Mouse (Mus musculus): ENCODE results near the gene Camta1.

The Camta1 gene

DNA sequence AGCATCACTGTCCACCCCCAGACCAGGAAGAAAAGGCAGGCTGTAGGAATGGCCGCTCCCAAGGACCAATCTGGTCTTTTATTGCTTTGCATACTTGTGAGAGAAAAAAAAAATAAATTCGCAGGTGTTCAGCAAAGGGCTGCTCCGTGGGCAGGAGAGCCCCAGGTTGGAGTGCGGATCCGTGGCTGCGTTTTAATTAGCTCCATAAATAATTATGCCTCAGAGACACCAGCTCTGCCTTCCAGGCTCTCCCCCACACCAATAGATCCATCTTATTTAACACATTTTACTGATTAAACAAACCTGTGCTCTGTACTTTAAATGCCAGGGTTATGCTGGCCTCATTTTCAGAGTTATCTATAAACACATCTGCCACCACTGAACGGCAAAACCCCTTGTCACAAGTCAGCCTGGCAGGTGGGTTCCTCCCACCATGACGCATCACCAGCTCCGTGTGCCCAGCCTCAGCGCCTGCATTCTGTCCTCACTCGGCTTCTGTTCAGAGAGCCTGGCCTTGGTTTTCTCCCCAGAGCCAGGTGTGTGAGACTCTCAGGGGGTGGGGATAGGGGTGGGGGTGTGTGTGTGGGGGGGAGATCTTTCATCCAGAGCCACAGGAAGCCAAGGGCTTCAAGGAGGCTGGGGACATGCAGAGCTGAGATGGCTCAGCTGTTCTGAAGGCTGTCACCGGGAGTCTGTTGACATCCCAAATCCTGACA, 475.5 kb downstream of the Camta1 start:
- ATAC-seq (ENCODE audit: low TSS enrichment): peak; percentile 65; the same call in 1 of the 2 replicates

DNA sequence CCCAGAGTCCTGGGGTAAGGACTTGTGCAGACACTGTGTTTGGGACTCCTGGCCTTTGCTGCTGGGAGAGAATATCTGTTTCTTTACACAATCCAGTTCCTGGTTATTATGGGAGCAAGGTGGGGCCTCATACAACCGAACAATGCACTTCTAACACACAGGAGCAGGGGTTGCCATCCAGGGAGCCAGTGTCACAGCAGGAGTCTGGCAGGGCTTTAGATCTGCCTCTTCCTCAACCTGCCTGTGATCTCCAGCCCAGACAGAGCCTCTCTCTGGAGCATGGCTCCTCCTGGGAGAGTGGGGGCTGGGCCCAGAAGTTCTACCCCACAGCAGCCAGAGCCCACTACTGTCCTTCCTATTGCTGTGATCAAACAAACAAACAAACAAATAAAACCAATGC, 483.9 kb downstream of the Camta1 start:
- ATAC-seq (ENCODE audit: low TSS enrichment): no peak

DNA sequence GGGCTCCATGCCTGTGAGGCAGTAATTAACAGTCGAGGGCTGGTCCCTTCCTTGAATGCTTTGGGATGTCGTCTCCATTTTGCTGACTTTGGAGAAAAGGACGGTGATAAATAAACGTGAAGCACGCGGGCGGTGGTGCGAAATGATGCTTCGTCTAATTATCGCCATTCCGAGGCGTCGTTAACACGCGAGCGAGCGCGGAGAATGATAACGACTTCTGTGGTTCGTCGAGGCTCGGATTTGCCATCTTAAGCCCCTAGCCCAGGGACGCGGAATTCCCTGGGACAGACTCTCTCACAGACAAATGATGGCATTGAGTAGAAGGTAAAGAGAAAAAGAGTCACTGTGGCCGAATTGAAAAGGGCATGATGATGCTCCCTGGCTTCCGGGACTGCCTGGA, 485.4 kb downstream of the Camta1 start:
- no peak for ATAC-seq (ENCODE audit: low TSS enrichment)

DNA sequence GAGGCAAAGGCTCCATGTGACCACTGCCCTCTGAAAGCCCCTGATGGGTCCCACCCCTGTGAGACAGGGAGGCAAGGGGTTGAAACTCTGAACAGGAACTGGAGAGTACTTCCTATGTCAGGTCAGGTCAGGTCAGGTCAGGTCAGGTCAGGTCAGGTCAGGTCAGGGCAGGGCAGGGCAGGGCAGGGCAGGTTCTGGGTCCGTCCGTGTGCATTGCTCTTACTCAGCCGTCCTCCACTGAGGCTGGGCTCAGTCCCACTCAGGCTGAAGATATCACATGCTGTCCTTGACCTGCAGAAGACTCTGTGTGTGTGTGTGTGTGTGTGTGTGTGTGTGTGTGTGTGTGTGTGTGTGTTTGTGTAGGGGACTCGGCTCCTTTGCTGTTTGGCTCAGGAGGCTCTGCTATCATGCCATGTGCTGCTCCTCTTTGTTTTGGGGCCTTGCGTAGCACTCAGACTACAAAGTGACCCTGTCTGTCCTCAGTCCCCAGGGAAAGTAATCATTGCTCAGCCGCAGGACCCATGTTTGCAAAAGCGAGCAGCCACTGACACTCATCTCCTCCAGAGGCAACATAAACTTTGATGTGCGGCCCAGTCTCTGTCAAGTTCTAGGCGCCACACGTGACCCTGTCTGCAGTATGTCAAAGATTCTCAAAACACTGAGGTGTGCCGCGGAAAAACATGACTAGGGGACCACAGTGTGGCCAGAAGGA, 488.7 kb downstream of the Camta1 start:
- no peak for ATAC-seq (ENCODE audit: low TSS enrichment)

DNA sequence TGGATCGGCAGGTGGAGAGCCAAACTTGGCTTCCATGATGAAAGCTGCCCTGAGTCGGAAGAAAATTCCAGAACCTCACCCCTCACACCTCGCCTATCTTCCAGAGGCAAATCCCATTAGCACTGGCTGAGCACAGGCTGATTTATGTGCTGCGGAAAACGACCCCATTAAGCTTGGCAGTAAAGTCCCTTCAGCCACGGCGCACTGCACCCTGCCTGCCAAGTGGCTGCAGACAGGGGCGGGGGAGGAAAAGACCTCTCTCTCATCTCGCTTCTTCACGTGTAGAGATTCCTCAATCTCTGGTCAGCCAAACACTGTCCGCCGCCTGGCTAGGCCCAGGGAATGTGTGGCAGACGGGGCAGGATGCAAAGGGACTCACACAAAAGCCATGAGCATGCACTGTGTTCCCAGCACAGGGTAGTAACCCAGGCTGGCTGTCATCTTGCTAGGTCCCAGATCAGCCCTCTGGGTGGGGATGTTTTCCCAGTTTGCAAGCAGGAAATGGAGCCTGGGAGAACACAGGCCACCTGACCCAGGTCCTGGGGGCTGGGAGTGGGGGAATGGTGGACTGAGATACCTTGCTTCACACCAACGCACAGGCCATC, 494.6 kb downstream of the Camta1 start:
- ATAC-seq (ENCODE audit: low TSS enrichment): no peak

DNA sequence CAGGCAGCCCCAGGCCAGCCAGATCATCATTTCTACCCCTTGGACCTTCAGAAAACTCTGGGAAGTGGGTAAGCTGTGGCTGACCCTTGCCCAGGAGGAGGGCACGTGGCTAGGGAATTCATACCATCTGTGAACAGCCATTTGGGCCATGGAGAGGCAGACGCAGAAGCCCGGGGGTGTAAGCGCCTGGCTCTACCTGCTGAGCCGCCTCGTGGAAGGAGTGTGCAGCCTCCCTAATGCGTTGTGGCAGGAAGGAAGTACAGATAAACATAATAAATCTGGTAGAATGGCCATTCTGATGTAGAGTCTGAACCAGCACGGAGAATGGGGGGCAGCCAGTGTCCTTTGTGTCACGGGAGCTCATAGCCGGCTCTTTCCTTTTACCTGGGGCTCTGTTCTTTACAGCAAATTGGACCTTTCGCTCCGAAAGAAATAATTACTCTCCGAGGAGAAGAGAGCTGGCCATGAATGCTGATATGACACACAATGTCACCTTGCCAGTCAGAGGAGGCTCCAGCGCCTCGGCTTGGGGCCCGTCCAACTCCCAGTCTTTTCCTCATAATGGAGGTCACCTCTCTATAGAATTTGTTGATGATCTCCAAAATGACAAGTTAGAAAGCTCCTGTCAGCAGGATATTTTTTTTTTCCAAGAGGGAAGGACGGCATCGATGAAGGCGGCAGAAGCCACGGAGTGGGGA, 500.6 kb downstream of the Camta1 start:
- no peak for ATAC-seq (ENCODE audit: low TSS enrichment)

DNA sequence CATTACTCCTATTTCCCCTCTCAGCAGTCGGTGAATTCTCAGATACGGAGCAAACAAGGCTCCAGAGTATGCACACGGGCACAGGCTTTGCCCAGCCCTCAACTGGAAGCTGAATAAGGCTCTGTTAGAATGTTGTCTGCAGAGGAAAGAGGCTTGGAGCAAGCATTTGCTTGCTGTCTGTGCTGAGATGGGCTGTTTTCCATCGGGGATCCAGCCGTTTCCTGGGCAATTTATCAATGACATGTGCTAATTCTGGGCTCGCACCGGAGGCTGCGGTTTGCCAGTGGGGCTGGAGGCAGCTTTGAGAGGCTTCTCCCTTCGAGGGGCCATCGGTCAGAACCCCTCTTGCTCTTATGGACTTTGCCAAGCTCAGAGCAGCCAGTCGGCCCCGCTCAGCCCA, 506.2 kb downstream of the Camta1 start:
- ATAC-seq (ENCODE audit: low TSS enrichment): no peak

DNA sequence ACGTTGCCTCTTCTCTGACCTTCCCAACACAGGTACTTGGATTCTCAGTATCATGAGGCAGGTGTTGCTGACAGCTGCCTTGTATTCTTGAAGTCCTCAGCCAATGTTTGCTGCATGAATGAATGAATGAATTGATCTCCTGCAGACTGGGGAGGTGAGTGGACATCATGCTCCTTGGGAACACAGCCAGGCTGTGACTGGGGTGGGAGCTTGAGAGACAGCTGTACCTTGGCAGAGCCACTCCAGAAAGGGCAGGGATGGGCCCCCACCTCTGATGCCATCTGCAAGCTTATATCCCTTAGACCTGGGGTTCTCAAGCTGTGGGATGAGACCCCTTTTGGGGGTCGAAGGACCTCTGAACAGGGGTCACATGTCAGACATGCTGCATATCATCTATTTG, 508.9 kb downstream of the Camta1 start:
- ATAC-seq (ENCODE audit: low TSS enrichment): no peak

DNA sequence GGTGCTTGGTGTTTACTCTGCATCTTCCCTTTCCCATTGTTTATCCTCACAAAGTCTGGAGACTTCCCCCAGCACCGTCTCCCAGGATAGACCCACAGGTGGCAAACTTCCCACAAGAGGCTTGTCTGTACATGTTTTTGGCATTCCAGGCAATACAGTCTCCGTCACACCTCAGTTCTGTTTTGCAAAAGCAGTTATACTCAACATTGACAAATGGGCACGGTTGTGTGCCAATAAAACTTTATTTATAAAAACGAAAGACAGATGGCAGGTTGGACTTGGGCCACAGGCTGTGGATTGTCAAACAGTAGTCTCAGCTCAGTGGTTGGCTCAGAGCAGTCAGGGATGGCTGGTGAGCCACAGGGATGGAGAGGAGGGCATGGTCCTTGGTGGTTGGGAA, 509.4 kb downstream of the Camta1 start:
- ATAC-seq (ENCODE audit: low TSS enrichment): no peak

DNA sequence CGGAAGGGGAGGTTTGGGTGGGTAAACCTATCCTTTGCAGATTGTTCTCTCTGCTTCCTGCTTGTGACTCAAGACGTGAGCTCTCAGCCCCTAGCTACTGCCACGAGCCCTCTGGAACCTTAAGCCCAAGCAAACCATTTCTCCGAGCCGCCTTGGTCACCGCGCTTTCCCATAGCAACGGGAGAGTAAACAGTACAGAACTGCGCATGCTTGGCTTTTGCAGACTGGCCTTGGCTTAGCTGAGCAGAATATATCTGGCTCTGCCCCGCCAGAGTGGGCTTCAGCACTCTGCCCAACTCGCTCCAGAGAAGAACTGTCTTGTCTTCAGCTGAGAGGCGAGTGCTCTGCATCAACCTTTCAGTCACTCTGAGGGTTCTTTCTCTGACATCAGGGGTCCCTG, 509.9 kb downstream of the Camta1 start:
- no peak for ATAC-seq (ENCODE audit: low TSS enrichment)

DNA sequence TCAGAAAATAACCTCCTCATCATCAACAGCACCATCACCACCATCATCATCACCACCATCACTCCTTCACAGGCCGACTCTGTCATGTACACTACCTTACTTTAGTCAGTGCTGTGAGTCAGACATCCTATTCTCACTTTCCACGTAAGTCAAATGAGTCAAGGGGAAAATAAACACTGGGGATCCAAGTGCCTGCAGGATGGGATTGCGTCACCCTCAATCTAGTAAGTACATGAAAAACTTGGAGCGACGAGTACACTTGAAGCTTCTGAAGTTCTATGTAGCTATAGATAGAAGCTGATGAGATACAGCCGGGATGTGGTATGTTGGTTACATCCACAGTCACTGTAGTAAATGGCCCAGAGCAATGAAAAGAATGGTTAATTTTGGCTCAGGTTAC, 514.1 kb downstream of the Camta1 start:
- no peak for ATAC-seq (ENCODE audit: low TSS enrichment)

DNA sequence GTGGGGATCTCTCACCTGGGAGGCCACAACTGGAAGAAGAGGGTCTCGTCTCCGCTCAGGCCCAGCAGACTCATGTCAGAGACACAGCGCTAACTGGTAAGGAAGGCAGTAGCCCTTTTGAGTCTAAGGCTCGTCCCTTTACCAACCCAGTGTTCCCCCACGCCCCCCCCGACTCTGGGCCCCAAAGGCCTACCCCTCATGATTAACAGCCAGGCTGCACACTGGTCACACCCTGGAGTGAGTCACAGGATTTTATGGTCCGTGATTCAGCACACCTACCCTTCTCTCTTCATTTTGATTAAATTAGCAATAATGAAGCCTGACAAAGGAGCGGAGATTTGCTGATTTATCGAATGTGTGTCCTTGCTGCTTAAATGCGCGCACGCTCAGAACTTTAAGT, 515.0 kb downstream of the Camta1 start:
- ATAC-seq (ENCODE audit: low TSS enrichment): no peak

DNA sequence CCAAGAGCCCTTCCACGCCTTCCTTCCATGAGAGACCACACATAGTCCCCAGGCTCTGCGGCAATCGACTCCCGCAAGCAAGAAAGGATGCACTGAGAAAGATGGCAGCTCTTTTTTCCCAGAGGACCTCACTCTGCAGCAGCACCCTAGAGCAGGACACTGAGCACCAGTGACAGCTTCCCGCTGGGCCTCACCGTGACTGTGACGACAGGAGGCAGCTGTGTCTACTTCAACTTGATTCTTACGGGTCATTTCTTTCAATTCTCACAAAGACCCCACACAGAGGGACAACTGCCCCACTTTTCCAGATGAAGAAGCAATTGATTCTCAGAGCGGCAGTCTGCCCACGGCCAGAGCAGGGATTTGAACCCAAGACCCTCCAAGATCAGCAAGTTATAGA, 516.9 kb downstream of the Camta1 start:
- ATAC-seq (ENCODE audit: low TSS enrichment): no peak

DNA sequence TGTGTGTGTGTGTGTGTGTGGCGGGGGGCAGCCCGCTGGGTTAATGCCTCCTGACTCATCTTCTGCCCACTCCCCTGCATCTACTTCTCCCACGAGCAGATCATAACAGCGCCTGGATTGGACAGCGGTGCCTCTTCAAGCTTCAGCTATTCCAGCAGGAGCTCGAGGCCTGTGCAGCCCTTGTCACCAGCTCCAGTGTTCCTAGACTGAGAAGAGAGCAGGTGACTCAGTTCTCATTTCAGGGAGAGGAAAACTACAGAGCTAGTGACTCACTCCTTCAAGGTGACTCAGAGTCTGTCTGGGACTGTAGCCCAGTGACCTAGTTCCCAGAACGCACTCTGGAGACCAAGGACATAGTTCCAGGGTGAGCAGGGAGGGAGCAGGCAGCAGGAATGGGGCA, 522.3 kb downstream of the Camta1 start:
- ATAC-seq (ENCODE audit: low TSS enrichment): peak; percentile 95

DNA sequence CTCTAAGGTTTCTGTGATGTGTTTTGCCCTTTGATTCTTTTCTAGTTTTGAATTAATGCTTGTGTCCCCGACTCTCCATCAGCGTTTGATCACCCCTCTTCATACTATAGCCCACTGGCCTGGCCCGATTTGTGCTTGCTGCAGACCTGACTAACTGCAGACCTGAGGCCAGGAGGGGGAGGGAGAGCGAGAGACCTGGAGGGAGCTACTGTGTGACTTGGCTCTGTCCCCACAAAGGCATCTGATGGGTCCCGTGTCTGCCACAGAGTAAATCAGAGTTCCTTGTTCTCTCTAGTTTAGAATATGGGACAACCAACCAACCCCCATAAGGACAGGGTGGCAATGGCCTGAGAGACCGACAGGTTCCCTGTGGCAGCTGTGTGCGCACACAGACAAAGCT, 522.7 kb downstream of the Camta1 start:
- no peak for ATAC-seq (ENCODE audit: low TSS enrichment)

DNA sequence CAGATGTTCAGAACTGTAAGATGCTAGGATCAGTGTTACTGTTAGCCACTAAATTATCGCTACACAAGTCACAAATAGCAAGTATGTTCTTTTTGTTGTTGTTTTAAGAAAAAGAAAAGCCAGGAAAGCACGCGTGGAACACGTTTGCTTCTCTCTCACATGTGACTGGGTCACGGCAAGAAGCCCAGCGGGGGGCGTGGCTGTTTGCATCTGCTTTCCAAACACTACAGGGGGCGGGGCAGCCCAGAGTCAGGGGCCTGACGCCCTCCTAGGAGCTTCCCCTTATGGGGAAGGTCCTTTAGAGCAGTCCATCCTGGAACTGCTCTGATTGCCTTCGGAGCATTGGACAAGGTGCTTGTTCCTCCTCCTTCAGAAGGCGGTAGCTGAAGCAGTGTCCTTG, 524.1 kb downstream of the Camta1 start:
- no peak for ATAC-seq (ENCODE audit: low TSS enrichment)

DNA sequence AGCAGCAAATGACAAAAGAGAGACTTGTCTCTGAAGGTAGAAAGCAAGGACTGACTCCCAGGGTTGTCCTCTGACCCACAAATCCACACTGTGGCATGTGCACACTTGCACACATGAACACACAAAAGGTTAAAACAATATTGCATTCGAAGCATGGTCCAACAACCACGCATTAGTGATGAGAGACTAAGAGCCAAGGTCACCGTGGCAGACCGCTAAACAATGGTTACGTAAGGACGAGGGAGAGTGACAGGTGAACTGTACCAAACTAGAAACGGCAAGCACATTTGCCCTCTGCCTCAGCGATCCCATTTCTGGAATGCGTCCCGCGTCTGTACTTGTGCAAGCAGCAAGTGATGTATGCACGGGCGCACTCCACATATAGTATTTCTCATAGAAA, 525.3 kb downstream of the Camta1 start:
- ATAC-seq (ENCODE audit: low TSS enrichment): no peak

DNA sequence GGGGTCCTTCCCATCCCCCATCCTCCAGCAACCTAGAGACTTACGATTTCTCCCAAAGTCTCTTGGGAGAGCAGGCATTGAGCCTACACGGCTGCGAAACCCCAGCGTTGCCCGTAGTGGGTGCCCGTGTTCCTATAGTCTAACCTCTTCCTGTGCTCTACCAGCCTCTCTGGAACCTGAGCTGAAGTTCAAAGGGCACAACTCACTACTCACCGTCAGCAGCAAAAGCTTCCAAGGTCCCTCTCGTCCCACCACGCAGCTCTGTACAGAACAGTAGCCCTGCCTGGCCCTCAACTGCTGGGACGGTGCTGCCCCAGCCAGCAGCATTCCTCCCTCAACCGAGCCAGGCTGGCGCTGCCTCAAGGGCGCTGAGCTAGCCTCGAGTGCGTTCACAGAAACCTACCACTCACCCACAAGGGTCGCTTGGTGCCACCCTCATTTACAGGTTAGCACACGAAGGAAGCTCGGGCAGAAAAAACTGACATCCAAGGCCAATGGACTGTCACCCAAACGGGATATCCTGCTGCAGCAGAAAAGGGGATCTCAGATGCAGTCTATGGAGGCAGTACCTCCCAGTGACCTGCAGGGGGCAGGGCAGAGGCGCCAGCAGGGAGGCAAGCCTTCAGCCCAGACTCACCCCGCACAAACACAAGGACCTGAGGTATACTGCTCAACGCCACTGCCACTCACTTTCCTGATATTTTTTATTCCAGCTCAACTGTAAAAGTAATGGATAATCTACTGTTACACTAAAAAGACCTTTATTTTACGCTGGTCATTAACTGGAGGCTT, 526.5 kb downstream of the Camta1 start:
- no peak for ATAC-seq (ENCODE audit: low TSS enrichment)

DNA sequence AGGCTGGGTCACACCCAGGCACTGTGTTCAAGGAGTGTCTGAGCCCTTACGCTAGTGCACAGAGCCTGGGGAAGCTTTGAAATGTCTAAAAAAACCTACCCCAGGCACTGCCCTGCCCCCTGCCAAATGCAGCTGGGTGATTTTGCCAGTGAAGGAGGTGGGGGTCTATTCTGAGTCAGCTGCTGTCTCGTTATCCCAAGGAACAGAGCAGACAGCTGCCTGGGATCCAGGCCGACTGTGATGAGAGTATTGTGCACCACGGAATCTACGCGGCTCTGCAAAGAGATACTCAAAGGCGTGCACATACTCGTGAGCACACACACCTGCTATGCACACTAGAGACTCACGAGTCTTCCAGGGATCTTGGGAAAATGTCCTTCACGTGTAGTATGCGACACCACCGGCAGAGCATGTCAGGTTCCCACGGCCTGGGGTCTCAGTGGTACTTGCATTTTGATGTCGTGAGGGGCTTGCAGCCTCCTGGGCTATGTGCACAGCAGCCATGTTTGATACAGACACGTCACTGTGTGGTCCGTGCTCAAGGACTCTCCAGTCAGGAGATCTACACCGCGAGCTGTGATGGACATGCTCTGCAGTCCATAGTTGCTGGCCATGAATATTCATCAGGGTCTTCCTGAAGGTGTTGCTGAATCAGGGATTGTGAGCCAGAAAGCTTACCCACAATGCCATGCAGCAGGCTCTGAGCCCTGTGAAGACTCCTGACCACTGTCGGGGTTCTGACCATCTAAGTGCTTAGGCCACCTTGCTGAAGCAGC, 529.4 kb downstream of the Camta1 start:
- ATAC-seq (ENCODE audit: low TSS enrichment): no peak

DNA sequence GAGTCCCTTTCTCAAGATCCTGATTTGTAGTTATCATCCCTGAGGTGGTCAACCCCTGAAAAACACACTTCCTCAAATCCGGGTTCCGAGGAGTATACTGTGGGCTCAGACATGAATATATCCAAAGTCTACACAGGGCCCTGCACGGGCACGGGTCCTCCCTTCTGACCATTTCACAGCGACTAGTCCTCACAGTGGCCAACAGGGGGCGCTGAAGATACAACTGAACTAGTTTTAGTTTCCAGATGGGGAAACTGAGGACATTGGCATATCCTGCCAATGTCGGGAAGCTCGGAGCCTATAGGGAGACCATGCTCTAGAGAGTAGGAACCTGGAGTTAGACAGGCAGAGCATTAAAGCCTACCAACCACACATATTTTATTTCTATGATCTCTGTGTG, 530.7 kb downstream of the Camta1 start:
- no peak for ATAC-seq (ENCODE audit: low TSS enrichment)

DNA sequence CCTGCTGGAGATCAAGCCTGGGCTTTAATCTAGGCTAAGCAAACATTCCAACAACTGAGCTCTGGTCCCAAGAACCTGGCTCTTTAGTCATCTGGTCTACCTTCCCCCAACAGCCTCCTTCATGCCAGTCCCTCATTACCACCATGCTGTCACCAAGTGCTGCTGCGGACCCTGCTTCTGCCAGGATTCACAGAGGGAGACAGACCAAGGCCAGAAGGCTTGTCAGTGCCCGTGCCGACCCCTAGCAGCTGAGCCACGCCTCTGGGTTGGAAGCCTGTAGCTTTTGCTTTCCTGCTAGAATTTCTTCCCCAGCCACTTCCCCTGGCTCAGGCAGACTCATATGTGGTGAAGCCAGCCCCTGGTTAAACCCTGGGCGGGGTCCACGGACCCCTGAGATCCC, 533.6 kb downstream of the Camta1 start:
- no peak for ATAC-seq (ENCODE audit: low TSS enrichment)

Data from frontal cortex, adult (tissue).